Mouse (Mus musculus): ENCODE data around the gene Usp29.

Usp29 gene

DNA sequence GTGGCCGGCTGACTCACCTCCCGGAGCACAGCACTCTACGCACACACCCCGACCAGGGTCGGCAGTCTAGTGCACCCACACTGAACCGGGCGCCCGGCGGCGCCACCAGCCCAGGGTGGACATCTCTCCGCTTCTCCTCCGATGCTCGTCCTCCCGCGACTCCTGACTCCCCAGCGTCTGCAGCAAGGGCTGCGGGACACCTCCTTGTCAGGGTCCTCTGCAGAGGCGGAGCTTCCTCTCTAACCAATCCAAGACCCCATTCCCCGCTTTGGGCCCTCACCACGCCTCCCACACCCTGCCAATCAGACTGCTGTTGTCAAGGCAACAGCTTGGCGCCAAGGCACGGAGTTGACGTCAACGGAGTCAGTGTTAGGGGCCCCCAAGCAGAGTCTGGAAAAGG lies at the start of gene Usp29, which contains the start of gene Peg3:
Usp29 (plus strand) TSS at position 338 of the 400 bp plus-strand sequence.
Peg3 (minus strand) TSS at position 191 of the 400 bp plus-strand sequence.
- DNase-seq = peak; percentile 92

DNA sequence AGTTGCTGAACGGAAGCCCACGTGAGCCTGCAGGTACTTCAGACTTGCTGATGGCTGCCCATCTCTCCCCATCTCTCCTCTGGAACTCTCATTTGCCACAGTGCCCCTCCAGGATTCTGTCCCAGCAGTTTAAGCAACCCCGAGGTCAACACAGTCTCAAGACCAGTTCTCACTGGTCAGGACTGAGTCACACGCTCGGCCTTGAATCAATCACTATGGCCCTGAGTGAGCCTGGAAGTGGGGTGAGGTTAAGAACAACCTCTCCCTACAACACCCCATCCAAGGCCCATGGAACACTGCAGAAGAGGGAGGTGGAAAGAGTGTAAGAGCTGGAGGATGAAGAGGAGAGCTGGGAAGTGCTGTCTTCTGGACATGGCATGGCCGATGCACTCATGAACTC lies 44.9 kb upstream of the Usp29 start:
- DNase-seq = no peak

DNA sequence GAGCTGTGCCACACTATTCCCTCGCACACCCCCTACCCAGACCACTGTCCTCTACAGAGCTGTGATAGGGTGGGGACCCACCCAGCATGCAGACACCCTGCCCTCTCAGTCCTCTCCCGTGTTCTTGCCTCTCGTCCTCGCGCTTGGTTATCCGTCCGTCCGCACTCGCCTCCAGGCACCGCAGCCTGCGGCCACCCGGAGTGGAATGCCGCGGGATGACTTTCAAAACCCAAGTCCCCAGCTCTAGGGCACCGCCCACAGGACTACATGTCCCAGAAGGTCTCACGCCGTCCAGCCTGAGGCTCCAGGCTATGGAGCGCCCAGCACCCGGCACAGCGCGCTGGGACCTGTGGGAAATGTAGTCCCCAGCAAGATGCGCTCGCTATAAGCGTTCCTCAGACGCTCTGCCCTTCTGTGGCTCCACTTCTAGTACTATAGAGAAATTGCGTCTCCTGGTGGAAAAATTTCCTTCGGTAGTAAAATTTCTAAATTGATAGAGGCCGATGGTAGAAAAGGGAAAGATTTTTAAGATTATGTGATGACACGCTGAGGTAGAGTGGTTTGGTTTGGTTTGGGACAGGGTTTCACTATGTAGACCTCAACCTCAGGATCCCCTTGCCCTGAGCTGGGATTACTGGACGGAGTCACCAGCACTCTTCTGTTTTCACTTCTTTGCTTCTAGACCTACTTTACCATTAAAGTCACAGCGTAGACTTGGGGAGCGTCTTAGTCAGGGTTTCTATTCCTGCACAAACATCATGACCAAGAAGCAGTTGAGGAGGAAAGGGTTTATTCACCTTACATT lies 33.9 kb upstream of the Usp29 start, which contains the start of gene Zim1:
Zim1 (minus strand) TSS at position 210 of the 805 bp plus-strand sequence.
- peak; percentile 93 for DNase-seq

DNA sequence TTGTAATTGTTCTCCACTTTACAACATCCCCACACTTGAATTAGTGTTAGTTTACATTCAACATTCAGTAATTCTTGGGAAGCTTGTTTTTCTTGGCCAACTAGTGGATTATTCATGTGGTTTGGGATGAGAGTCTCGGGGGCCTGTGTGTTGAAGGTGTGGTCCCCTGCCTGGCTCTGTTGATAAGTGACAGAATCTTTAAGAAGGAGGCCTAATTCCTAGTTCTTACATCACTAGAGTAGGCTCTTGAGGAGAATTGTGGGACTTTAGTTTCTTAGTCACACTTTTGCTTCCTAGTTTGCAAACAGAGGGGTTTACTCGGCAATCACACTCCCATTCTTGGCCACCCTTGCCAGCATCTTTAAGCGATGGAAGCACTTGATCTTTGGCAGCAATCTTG lies 31.1 kb upstream of the Usp29 start:
- no peak for DNase-seq

DNA sequence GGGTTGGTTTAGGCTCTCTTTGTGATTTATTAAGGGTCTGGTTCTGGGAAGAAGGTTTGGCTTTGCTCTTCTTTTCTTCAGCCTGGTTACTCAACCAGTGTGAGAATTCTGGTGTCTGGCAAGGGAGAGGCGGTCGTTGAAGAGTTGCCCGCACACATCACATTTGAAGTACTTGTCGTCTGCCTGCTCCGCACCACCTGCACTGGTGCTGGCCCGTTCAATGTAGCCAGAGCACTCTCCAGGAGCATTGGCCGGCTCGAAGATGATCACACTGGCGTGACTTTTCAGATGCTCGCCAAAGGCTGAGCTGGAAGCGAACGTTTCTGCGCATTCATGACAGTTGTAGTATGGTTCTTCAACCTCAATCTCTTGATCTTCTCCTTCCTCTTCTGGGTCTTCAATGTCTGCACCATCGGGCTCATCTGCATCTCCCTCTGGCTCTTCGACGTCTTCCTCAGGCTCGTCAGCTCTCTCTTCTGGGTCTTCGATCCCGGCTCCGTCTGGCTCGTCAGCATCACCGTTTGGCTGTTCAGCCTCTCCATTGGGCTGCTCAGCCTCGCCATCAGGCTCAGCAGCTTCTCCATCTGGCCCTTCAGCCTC lies 22.9 kb upstream of the Usp29 start:
- no peak for DNase-seq

DNA sequence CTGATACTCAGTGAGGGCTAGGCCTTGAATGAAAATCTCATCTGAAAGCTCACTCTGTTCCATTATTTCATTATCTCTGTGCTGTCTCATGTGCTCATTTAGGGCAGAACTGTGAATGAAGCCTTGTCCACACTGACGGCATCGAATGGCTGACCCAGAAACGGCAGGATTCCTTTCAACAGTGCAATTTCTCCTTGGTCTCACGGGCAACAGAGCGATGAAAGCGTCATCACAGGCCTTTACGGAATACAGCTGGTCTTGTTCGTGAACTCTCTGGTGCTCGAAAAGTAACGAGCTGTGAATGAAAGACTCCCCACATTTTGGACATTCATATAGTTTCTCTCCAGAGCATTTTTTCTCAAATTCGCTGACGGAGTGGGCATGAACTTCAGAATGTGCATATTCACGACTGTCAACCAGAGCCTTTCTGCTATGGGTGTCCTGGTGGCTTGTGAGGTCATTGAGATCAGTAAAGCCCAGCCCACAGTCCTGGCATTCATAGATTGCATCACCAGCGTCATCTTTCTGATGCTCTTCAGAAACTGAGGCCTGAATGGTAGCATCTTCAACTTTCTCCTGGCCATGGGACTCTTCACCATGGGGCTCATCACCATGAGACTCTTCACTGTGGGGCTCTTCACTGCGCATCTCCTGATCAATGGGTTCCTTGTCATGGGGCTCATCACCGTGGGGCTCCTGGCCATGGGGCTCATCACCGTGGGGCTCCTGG lies 21.8 kb upstream of the Usp29 start:
- DNase-seq = no peak

DNA sequence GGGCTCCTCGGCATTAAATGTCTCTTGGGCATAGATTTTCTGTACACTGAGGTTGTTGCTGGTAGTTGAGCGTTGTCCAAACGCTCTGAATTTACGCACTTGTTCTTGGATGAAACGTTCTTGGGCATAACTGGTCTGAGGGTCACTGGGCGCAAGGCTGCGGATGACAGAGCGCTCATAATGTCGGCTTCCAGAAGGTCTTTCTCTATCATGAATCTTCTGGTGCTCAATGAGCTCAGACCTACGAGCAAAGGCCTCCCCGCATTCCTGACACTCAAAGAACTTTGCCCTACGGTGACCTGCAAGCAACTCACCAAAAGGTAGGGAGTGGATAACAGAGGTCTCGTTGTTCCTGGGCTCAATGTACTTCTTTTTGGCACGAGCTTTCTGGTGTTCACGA lies 21.0 kb upstream of the Usp29 start:
- no peak for DNase-seq

DNA sequence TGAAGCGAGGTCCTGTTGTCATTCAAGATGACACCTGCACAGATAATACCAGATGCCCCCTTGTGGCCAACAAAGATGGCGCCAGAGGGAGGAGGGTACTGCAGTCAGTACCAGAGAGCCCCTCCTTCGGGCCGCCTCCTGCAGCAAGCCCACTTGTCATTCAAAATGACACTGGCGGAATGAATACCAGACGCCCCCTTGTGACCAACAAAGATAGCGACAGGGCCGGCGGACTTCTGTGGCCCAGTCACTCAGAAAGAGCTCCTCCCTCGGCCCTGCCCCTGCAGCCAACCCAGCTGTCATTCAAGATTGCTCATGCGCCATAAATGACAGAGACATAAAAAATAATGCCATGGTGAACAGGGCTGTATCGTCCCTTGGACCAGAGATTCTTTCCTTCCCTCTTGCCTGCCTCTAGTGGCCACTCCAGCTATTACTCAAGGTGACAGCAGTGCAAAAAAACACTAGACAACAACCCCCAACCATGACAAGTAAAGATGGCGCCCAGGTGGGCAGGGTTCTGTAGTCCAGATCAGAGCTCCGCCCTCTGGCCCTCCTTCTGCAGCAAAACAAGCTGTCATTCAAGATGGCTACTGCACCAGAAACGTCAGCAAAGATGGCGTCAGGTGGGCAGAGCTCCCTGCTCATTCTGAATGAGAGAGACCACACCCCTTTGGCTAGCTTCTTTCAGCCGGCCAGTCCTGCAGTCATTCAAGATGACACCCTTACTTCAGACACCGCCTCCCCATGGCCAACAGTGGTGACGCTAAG lies 2.8 kb upstream of the Usp29 start:
- peak; percentile 92 for DNase-seq

DNA sequence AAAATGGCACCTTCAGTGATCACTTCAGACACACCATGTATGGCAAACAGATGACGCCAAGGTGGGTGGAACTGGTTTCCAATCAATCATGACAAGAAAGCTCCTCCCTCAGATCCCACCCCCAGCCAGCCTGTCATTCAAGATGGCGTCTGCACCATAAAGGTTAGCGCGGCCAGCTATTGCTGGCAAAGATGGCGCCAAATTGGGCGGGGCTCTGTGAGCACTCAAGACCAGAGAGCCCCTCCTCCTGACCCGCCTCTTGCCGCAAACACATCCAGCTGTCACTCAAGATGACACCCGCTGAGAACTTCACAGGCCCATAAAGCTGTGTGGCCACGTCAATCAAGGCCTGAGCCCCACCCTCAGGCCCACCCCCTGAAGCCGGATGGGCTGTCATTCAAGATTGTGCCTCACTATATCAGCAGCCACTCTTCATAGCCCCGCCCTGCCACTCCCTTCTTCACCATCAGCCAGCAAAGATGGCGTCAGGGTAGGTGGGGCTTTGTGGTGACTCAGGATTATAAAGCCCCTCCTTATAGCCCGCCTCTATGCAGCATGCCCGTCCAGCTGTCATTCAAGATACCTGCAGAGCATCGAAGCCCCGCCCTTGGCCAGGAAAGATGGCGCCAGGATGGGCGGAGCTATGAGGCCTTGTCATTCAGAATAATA lies 2.0 kb upstream of the Usp29 start:
- peak; percentile 95 for DNase-seq

DNA sequence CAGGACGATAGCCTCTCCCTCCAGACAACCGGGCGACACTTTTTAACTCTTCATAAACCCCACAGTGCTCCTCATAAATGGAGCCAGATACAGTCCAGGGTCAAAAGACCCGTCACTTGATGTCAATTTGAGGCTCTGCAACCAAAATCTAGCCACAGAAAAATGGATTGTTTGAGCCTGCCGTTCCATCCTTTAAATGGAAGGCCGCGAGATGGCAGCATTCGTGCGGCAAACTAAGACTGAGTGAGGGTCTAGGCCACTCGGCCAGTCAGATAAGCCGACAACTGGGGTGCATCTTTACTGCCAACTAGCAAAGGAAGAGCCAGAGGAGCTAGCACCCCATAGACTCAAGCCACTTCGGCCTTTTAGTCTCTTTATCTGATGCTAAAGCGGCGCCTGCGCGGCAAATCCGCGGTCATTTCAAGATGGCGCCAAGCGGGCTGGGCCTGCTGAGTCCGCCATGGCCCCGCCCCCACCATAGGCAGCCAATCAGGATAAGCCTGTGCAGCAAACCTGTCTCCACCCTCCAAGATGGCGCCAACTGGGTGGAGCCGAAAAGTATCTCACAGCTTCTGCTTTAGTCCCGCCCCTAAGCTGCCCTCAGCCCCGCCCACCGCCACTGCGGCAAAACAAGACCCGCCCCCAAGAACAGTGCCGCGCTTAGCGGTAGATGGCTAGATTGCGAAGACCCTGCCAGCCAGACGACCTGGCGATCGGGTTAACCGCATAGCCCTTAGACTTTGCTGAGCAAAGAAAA lies 1.1 kb upstream of the Usp29 start:
- DNase-seq = peak; percentile 97

DNA sequence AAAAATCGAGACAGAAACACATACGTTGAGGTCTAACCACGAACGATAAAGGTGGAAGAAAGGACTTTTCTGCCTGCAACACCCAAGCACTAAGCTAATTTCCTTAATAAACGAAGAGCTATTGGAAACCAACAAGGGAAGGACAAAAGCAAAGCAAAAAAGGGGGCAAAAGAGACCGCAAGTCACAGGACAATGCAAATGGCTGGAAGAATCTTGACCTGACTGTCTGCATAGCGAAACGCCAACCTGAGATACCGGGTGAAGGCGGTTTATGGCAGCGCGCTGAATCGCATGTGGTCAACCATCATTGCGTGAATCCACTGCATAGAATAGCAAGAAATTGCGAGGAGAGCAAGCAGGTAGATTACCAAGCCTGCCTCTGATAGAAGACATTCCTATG lies 423 bp downstream of the Usp29 start:
- DNase-seq = no peak

DNA sequence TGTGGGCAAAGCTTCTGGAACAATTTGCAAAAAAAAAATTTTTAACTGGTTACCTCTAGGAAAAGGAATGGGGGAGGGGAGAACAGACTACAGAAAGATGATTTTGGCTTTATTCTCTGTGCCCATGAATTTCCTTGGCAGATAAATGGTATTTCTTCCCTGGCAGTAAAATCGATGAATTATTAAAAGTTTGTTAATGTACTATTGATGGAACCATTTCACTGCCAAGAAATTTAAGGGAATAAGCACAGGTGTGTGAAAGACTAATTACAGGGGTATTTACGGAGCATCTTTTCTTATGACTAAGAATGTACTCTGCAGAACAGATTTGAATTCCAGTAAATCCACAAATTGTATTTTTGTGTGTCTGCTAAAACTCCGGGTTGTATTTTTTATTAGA lies 995 bp downstream of the Usp29 start:
- DNase-seq = no peak

DNA sequence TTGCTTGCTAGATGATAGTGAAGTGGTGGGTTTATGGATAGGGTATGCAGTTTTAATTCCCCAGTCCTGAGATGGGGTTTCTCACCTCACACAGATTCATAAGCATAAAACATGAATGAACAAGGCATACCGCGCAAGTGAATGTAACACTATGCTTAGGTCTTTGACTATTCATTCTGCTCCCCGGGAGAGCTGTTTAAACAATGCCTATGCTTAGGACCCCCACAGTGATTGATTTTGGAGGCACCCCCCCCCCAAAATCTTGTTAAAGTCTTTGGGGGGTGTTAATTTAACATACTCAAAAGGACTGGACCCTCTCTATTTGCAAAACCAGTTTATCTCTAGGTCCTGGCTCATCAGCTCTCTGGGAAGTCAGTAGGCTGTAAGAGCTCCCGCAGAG lies 1.6 kb downstream of the Usp29 start:
- DNase-seq = no peak

DNA sequence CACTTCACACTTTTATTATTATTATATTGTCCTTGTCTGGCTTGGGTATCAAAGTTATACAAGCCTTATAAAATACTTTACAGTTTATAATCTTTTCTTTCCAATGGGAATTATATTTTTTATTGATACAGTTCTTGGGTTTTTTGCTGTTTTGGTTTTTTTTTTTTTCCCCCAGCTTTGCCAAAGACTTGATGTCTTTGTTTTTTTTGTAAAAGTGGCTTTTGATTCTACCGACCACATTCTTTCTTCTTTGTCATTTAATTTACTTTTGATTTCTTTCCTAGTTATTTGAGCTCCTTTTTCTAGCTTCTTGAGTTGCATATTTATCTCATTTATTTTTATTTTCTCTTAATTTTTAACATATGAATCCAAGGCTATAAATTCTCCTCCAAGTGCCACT lies 5.7 kb downstream of the Usp29 start:
- no peak for DNase-seq

DNA sequence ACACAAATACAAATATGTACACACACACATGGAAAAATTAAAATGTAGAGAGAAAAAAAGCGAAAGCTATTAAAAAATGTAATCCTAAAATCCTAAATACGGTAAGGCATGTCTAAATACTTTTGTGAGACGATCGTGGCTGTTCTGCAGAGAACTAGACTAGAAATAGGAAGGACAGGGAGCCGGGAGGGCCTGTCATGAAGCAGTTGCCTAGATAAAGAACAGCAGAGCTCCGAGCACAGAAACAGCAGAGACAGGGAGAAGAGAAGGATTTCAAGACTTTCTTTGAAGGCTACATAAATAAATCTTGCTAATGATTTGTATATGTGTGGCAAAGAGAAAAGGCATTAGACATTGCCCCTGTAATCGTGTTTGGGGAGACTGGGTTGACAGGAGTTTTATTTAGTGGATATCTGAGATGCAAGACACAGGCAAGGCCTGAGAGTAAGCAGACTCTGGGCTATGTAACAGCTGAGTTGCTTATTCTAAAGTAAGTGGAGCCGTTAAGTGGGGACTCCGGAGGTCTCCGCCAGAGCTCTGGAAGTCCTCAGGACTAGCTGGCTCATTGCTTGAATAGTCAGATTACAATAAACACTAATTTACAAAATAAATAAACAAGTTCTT lies 14.0 kb downstream of the Usp29 start:
- no peak for DNase-seq

DNA sequence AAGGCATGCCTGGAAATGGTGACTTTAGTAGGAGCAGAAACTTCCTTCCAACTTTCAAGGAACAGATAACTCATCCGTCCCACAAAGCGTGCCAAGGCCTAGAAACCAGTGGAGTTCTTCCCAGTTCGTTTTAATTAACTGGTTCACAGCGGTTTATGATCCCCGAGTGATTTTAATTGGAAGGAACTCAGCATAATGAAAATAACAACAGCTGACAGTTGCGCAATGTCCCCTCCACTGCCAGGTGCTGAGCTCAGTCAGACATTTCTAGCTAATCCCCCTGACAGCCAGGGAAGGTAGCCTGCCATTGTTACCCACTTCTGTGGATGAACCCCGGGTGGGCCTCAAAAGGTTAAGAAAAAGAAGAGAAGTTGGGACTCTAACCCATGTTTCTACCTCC lies 18.8 kb downstream of the Usp29 start:
- no peak for DNase-seq

DNA sequence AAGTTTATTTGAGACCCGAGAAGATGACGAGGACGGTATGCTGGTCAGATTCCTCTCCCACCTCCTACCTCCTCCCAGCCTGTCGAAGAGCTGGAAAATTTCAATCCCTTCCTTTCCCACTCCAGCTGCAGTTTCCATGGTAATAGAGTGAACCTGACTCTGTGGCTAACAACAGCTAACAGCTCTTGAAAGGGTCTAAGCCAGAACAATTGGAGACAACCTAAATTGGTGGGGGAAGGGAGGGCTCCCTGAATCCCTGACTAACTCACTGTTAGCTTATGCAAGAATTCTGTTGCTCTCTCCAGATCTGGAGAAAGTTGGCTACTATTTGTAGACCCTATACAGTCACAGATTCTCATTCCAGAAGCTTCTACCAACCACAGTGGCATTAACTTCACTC lies 23.1 kb downstream of the Usp29 start:
- no peak for DNase-seq

DNA sequence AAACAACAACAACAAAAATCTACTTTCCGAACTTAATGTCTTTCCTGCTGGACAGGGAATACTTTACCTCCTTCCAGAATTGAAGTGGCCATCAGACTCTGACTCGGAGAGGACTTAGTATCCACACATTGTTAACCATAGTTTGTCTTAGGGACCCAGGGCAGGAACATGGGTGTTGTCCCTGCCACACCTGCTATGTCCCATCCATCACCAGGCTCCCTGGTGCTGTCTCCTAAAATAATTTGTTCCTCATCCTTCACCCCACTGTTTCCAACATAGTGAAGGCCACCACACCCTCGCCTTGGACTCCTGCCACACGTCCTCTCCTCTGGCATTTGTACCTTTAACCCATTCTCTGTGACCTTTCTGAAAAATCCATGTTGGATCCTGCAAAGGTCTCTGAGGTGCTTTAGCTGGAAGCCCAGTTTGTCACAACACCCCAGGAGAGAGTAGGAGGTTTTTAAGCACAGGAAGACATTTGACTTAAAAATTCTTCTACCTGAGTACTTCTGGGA lies 26.5 kb downstream of the Usp29 start:
- no peak for DNase-seq

DNA sequence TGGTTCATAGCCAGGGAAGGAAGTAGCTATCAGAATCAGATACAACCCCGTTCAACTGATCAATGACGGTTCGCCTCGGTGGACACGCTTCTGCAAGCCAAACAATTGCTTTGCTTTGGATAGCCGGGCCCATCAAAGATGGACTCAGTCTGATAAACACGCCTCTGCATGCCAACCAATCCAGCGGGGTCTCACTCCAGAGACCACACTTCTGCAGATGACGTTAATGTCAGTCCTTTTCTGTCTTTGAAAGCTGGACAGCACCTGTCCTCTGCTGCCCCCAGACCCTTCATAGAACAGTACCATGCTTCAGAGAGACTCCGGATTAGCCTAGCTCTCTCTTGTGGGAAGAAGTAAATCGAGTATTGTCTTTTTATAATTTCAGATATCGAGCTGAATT lies 29.3 kb downstream of the Usp29 start:
- DNase-seq = no peak

DNA sequence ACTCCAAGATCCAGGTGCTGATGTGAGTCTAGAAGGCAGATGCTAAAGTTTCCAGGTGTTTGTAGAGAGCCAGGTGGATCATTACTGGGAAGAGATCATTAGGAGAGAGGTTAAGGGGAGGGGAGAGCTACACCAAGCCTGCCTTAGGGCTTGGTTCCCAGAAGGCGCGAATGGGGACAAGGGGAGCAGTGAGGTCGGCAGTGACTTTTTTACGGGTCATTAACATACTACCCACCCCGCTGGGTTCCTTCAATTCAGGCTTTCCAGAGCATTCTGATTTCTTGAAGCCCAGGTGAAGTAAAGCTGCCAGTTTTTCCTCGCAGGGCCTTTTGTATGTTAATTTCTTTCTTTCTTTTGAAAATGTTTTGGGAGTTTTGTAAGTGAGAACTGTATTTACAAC lies 29.8 kb downstream of the Usp29 start:
- no peak for DNase-seq

DNA sequence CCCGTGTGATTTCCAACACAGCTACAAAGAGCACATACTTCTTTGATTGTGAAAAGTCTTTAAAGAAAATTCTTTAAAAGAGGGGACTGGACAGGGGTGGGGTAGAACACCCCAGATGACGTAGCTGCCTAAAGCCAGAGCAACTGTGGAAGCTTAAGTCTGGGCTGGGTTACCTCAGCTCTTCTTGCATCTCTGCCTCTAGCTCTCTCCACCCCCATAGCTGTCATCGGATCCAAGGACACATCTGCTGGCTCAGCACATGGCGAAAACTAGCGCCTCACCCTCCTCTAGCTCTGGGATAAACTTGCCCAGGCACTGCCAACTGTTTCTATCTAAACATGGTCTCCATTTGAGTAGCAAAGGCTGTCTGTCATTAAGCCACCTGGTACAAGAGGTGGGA lies 34.9 kb downstream of the Usp29 start:
- DNase-seq = peak; percentile 24

Measured in right cerebral cortex, adult 18-20 months (tissue).